Mouse (Mus musculus): ENCODE measurements around the gene Sec16b. TPM values are rescaled to one million over a fixed set of nuclear protein-coding genes. Genes with fewer than 3 reads are reported as not detected.
A peak's percentile ranks its signal among the peaks of the same experiment; 100 is the strongest.

Gene Sec16b
- 17.5 and 22.7 TPM in 2 replicates for polyA plus RNA-seq (2015; fragmentation: Nextera tagmentation; extraction: Ambion mirVana)

DNA sequence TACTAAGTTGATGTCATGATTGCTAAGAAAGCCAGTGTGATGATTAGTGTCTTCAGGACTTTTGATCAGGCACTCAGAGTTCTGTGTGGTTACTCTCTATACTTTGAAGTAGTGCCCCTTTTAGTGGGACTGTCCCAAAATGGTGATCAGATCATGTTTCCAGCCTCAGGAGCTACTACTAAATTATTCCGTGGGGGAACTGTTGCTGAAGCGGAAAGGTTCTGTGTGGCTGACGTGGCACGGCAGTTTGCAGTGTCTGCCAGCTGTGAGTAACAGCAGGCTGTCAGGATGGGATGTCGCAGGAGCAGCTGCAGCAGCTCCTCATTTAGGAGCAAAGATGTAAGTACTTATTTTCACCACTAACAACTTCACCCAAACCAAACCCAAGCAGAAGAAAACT lies at the start of gene Sec16b:
Sec16b (plus strand) TSS at position 207 of the 400 bp plus-strand sequence.
- H3K27ac ChIP-seq (ENCODE audit: low read length) = peak within 1 kb of the TSS; percentile 39; the same call in 1 of the 2 replicates

GRCm38 (mm10) chr1:157457789-157458188 lies 48.7 kb upstream of the Sec16b start:
- H3K27me3 ChIP-seq (replicated peaks; ENCODE audit: control insufficient read depth, insufficient read depth, low read length) = no peaks in the 10 kb centered on the region
- no peak overlapping the region for H3K4me3 ChIP-seq (ENCODE audit: low read length)
- no peak overlapping the region for H3K4me2 ChIP-seq (ENCODE audit: low read depth, low read length)
- H3K9ac ChIP-seq (ENCODE audit: low read depth, low read length) = no peak overlapping the region
- H3K9me3 ChIP-seq (ENCODE audit: control insufficient read depth, low read length) = no peaks in the 10 kb centered on the region
- 90% methylated on average over 3 of the region's 3 CpGs for WGBS
- no peak overlapping the region for H3K27ac ChIP-seq (ENCODE audit: low read length)
- H3K4me1 ChIP-seq (ENCODE audit: control insufficient read depth, insufficient read depth, low read length) = peaks cover 3% of the 10 kb centered on the region; the same call in 1 of the 2 replicates
- ATAC-seq = no peak
- H3K36me3 ChIP-seq (ENCODE audit: control insufficient read depth, insufficient read depth, low read length) = no peaks in the 10 kb centered on the region

More for the DNA sequence above, at the start of gene Sec16b:
- Histone ChIP-seq H3K27me3 (replicated peaks; ENCODE audit: control insufficient read depth, insufficient read depth, low read length) (no peaks in the 10 kb centered on the region), H3K4me2 (ENCODE audit: low read depth, low read length) (peak within 1 kb of the TSS; percentile 7; the same call in 1 of the 2 replicates), H3K4me3 (ENCODE audit: low read length) (no peak within 1 kb of the TSS), H3K4me1 (ENCODE audit: control insufficient read depth, insufficient read depth, low read length) (no peaks in the 10 kb centered on the region), H3K9me3 (ENCODE audit: control insufficient read depth, low read length) (no peaks in the 10 kb centered on the region), H3K36me3 (ENCODE audit: control insufficient read depth, insufficient read depth, low read length) (no peaks in the 10 kb centered on the region), H3K9ac (ENCODE audit: low read depth, low read length) (no peak within 1 kb of the TSS)
- 40% methylated on average over 5 of the region's 5 CpGs for WGBS
- ATAC-seq = no peak

- no peaks in the 10 kb centered on the region for H3K27me3 ChIP-seq (replicated peaks; ENCODE audit: control insufficient read depth, insufficient read depth, low read length)
- H3K27ac ChIP-seq (ENCODE audit: low read length) = no peak within 1 kb of the TSS
- H3K36me3 ChIP-seq (ENCODE audit: control insufficient read depth, insufficient read depth, low read length) = no peaks in the 10 kb centered on the region
- peak within 1 kb of the TSS; percentile 86 for H3K4me2 ChIP-seq (ENCODE audit: low read depth, low read length)
- peak within 1 kb of the TSS; percentile 48 for H3K4me3 ChIP-seq (ENCODE audit: low read length)
- H3K4me1 ChIP-seq (ENCODE audit: control insufficient read depth, insufficient read depth, low read length) = peaks cover 3% of the 10 kb centered on the region; the same call in 1 of the 2 replicates
- WGBS = 11% methylated on average over 24 of the region's 29 CpGs
- peak; percentile 96 for ATAC-seq
- no peaks in the 10 kb centered on the region for H3K9me3 ChIP-seq (ENCODE audit: control insufficient read depth, low read length)
- H3K9ac ChIP-seq (ENCODE audit: low read depth, low read length) = peak within 1 kb of the TSS; percentile 72
These were observed 47.9 kb upstream of the Sec16b start, which contains the start of gene Cryzl2 for GRCm38 (mm10) chr1:157458421-157459208. Gene Cryzl2 (plus strand): TSS chr1:157458577.

GRCm38 (mm10) chr1:157459904-157460303 lies 46.6 kb upstream of the Sec16b start:
- H3K36me3 ChIP-seq (ENCODE audit: control insufficient read depth, insufficient read depth, low read length) = no peaks in the 10 kb centered on the region
- 90% methylated on average over 5 of the region's 5 CpGs for WGBS
- peaks cover 3% of the 10 kb centered on the region; the same call in 1 of the 2 replicates for H3K4me1 ChIP-seq (ENCODE audit: control insufficient read depth, insufficient read depth, low read length)
- no peaks in the 10 kb centered on the region for H3K27me3 ChIP-seq (replicated peaks; ENCODE audit: control insufficient read depth, insufficient read depth, low read length)
- no peak overlapping the region for H3K9ac ChIP-seq (ENCODE audit: low read depth, low read length)
- H3K9me3 ChIP-seq (ENCODE audit: control insufficient read depth, low read length) = no peaks in the 10 kb centered on the region
- no peak overlapping the region for H3K4me3 ChIP-seq (ENCODE audit: low read length)
- no peak for ATAC-seq
- no peak overlapping the region for H3K4me2 ChIP-seq (ENCODE audit: low read depth, low read length)
- H3K27ac ChIP-seq (ENCODE audit: low read length) = no peak overlapping the region

GRCm38 (mm10) chr1:157461276-157461675 lies 45.3 kb upstream of the Sec16b start:
- ATAC-seq = no peak
- Histone ChIP-seq H3K4me2 (ENCODE audit: low read depth, low read length) (no peak overlapping the region), H3K27me3 (replicated peaks; ENCODE audit: control insufficient read depth, insufficient read depth, low read length) (no peaks in the 10 kb centered on the region), H3K9me3 (ENCODE audit: control insufficient read depth, low read length) (no peaks in the 10 kb centered on the region), H3K36me3 (ENCODE audit: control insufficient read depth, insufficient read depth, low read length) (no peaks in the 10 kb centered on the region), H3K4me1 (ENCODE audit: control insufficient read depth, insufficient read depth, low read length) (peaks cover 3% of the 10 kb centered on the region; the same call in 1 of the 2 replicates), H3K27ac (ENCODE audit: low read length) (no peak overlapping the region), H3K9ac (ENCODE audit: low read depth, low read length) (no peak overlapping the region), H3K4me3 (ENCODE audit: low read length) (no peak overlapping the region)
- 97% methylated on average over 5 of the region's 5 CpGs for WGBS

DNA sequence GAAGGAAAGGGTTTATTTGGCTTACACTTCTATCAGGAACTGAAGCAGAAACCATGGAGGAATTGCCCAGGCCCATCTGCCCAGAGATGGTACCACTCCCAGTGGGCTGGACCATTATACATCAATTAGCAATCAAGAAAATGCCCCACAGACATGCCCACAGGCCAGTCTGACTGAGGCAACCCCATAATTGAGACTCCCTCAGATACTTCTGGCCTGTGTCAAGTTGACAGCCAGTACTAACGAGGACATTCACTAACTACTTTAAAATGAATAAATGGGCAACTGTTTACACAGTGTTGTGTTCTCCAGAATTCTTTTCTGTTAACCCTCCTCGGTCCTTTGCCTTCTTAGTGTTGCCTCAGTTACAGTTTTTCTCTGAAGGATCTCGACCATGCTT lies 44.2 kb upstream of the Sec16b start:
- Histone ChIP-seq H3K36me3 (ENCODE audit: control insufficient read depth, insufficient read depth, low read length) (no peaks in the 10 kb centered on the region), H3K27ac (ENCODE audit: low read length) (no peak overlapping the region), H3K27me3 (replicated peaks; ENCODE audit: control insufficient read depth, insufficient read depth, low read length) (no peaks in the 10 kb centered on the region), H3K4me3 (ENCODE audit: low read length) (no peak overlapping the region), H3K4me2 (ENCODE audit: low read depth, low read length) (no peak overlapping the region), H3K9ac (ENCODE audit: low read depth, low read length) (no peak overlapping the region), H3K4me1 (ENCODE audit: control insufficient read depth, insufficient read depth, low read length) (peaks cover 3% of the 10 kb centered on the region; the same call in 1 of the 2 replicates), H3K9me3 (ENCODE audit: control insufficient read depth, low read length) (no peaks in the 10 kb centered on the region)
- 47% methylated on average over 3 of the region's 3 CpGs for WGBS
- no peak for ATAC-seq

- H3K9ac ChIP-seq (ENCODE audit: low read depth, low read length) = no peak overlapping the region
- 81% methylated on average over 3 of the region's 3 CpGs for WGBS
- H3K36me3 ChIP-seq (ENCODE audit: control insufficient read depth, insufficient read depth, low read length) = no peaks in the 10 kb centered on the region
- no peak overlapping the region for H3K4me2 ChIP-seq (ENCODE audit: low read depth, low read length)
- ATAC-seq = no peak
- H3K4me1 ChIP-seq (ENCODE audit: control insufficient read depth, insufficient read depth, low read length) = no peaks in the 10 kb centered on the region
- no peak overlapping the region for H3K27ac ChIP-seq (ENCODE audit: low read length)
- H3K9me3 ChIP-seq (ENCODE audit: control insufficient read depth, low read length) = no peaks in the 10 kb centered on the region
- H3K4me3 ChIP-seq (ENCODE audit: low read length) = no peak overlapping the region
- no peaks in the 10 kb centered on the region for H3K27me3 ChIP-seq (replicated peaks; ENCODE audit: control insufficient read depth, insufficient read depth, low read length)
These were observed 41.3 kb upstream of the Sec16b start for GRCm38 (mm10) chr1:157465194-157465593.

GRCm38 (mm10) chr1:157467866-157468265 lies 38.7 kb upstream of the Sec16b start:
- no peak overlapping the region for H3K4me2 ChIP-seq (ENCODE audit: low read depth, low read length)
- H3K27me3 ChIP-seq (replicated peaks; ENCODE audit: control insufficient read depth, insufficient read depth, low read length) = no peaks in the 10 kb centered on the region
- H3K4me3 ChIP-seq (ENCODE audit: low read length) = no peak overlapping the region
- H3K27ac ChIP-seq (ENCODE audit: low read length) = no peak overlapping the region
- H3K9me3 ChIP-seq (ENCODE audit: control insufficient read depth, low read length) = no peaks in the 10 kb centered on the region
- no peaks in the 10 kb centered on the region for H3K36me3 ChIP-seq (ENCODE audit: control insufficient read depth, insufficient read depth, low read length)
- no peaks in the 10 kb centered on the region for H3K4me1 ChIP-seq (ENCODE audit: control insufficient read depth, insufficient read depth, low read length)
- no peak overlapping the region for H3K9ac ChIP-seq (ENCODE audit: low read depth, low read length)
- no peak for ATAC-seq
- WGBS = 90% methylated on average over 8 of the region's 8 CpGs

DNA sequence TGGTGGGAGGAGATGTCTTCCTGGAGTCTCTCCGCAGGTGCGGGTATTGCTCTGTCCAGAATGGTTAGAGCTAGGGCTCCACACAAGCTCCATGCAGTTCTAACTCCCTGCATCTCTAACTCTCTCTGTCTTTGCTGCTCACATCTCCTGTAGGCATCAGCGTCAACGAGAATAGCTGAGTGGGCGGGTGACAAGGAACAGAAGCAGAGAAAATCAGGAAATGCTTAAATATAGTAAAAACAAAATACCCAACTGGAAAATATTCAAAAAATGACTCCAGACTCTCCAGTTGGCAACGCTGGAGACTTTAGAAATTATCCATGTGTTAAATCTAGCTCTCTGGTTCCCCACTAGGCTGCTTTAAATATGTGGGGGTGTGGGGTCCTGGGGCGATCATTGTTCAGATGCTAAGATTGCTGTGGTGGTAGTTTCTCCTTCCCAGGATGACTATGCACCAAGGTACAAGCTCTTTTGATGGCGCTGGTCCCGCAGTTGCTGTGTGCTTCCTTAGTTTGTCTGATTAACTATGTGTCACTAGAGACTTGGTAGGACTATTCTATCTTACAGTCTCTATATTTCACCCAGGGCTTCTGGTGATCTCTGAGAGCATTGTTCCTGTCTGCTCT lies 35.7 kb upstream of the Sec16b start:
- H3K9me3 ChIP-seq (ENCODE audit: control insufficient read depth, low read length) = no peaks in the 10 kb centered on the region
- no peak overlapping the region for H3K4me3 ChIP-seq (ENCODE audit: low read length)
- H3K27ac ChIP-seq (ENCODE audit: low read length) = no peak overlapping the region
- H3K4me1 ChIP-seq (ENCODE audit: control insufficient read depth, insufficient read depth, low read length) = no peaks in the 10 kb centered on the region
- no peak overlapping the region for H3K4me2 ChIP-seq (ENCODE audit: low read depth, low read length)
- no peak overlapping the region for H3K9ac ChIP-seq (ENCODE audit: low read depth, low read length)
- WGBS = 84% methylated on average over 9 of the region's 9 CpGs
- no peaks in the 10 kb centered on the region for H3K27me3 ChIP-seq (replicated peaks; ENCODE audit: control insufficient read depth, insufficient read depth, low read length)
- ATAC-seq = no peak
- H3K36me3 ChIP-seq (ENCODE audit: control insufficient read depth, insufficient read depth, low read length) = no peaks in the 10 kb centered on the region

Data from intestine, embryonic 16.5 days (tissue).